Mouse (Mus musculus): Measurements from ENCODE around the gene Arhgap21. TPM values are rescaled to one million over a fixed set of nuclear protein-coding genes. Genes with fewer than 3 reads are reported as not detected.

The Arhgap21 gene
- polyA plus RNA-seq, 1 experiment from 2014 or later = 11.8 TPM

- WGBS = 42% methylated on average over 4 of the region's 4 CpGs
- no peak overlapping the region for H3K4me2 ChIP-seq
- no peak overlapping the region for H3K9ac ChIP-seq
- no peaks in the 10 kb centered on the region for H3K36me3 ChIP-seq
- no peak overlapping the region for H3K27ac ChIP-seq
- H3K27me3 ChIP-seq = no peaks in the 10 kb centered on the region
- H3K4me3 ChIP-seq = no peak overlapping the region
- no peak for ATAC-seq (ENCODE audit: borderline replicate concordance, extremely low read depth, low FRiP score, low TSS enrichment)
- peaks cover 9% of the 10 kb centered on the region; the same call in 1 of the 2 replicates for H3K4me1 ChIP-seq
- H3K9me3 ChIP-seq = no peaks in the 10 kb centered on the region
Measured at GRCm38 (mm10) chr2:20952716-20953115, 16.0 kb downstream of the Arhgap21 start.

GRCm38 (mm10) chr2:20949168-20949567, 19.5 kb downstream of the Arhgap21 start:
- Histone ChIP-seq H3K9me3 (no peaks in the 10 kb centered on the region), H3K36me3 (no peaks in the 10 kb centered on the region), H3K9ac (no peak overlapping the region), H3K27me3 (no peaks in the 10 kb centered on the region), H3K4me2 (no peak overlapping the region), H3K4me3 (no peak overlapping the region), H3K4me1 (peaks cover 1% of the 10 kb centered on the region), H3K27ac (no peak overlapping the region)
- WGBS = 75% methylated on average over 3 of the region's 3 CpGs
- ATAC-seq (ENCODE audit: borderline replicate concordance, extremely low read depth, low FRiP score, low TSS enrichment) = no peak

GRCm38 (mm10) chr2:20947036-20947435, 21.6 kb downstream of the Arhgap21 start:
- H3K36me3 ChIP-seq = no peaks in the 10 kb centered on the region
- whole genome bisulfite sequencing = 50% methylated on average over 1 of the region's 1 CpGs
- no peak overlapping the region for H3K9ac ChIP-seq
- no peak overlapping the region for H3K27ac ChIP-seq
- ATAC-seq (ENCODE audit: borderline replicate concordance, extremely low read depth, low FRiP score, low TSS enrichment) = no peak
- no peak overlapping the region for H3K4me2 ChIP-seq
- no peaks in the 10 kb centered on the region for H3K27me3 ChIP-seq
- H3K4me1 ChIP-seq = peaks cover 19% of the 10 kb centered on the region
- no peaks in the 10 kb centered on the region for H3K9me3 ChIP-seq
- no peak overlapping the region for H3K4me3 ChIP-seq

- Histone ChIP-seq H3K9ac (no peak overlapping the region), H3K27ac (no peak overlapping the region), H3K27me3 (no peaks in the 10 kb centered on the region), H3K36me3 (no peaks in the 10 kb centered on the region), H3K9me3 (no peaks in the 10 kb centered on the region), H3K4me2 (no peak overlapping the region), H3K4me1 (peaks cover 27% of the 10 kb centered on the region), H3K4me3 (no peak overlapping the region)
- no peak for ATAC-seq (ENCODE audit: borderline replicate concordance, extremely low read depth, low FRiP score, low TSS enrichment)
- 93% methylated on average over 5 of the region's 5 CpGs for WGBS
Measured at GRCm38 (mm10) chr2:20945596-20945995, 23.1 kb downstream of the Arhgap21 start.

GRCm38 (mm10) chr2:20943730-20944454, 24.8 kb downstream of the Arhgap21 start:
- Histone ChIP-seq H3K27me3 (no peaks in the 10 kb centered on the region), H3K27ac (no peak overlapping the region; the same call in 1 of the 2 replicates), H3K4me3 (no peak overlapping the region), H3K4me2 (no peak overlapping the region), H3K9me3 (no peaks in the 10 kb centered on the region), H3K9ac (no peak overlapping the region), H3K36me3 (no peaks in the 10 kb centered on the region), H3K4me1 (peaks cover 36% of the 10 kb centered on the region)
- 35% methylated on average over 7 of the region's 7 CpGs for WGBS
- ATAC-seq (ENCODE audit: borderline replicate concordance, extremely low read depth, low FRiP score, low TSS enrichment) = no peak

GRCm38 (mm10) chr2:20943222-20943621, 25.5 kb downstream of the Arhgap21 start:
- H3K4me2 ChIP-seq = no peak overlapping the region
- peak; percentile 71 for ATAC-seq (ENCODE audit: borderline replicate concordance, extremely low read depth, low FRiP score, low TSS enrichment)
- WGBS = 7% methylated on average over 5 of the region's 5 CpGs
- H3K9me3 ChIP-seq = no peaks in the 10 kb centered on the region
- no peaks in the 10 kb centered on the region for H3K36me3 ChIP-seq
- H3K4me3 ChIP-seq = no peak overlapping the region
- H3K4me1 ChIP-seq = peaks cover 40% of the 10 kb centered on the region
- no peak overlapping the region for H3K9ac ChIP-seq
- H3K27me3 ChIP-seq = no peaks in the 10 kb centered on the region
- H3K27ac ChIP-seq = no peak overlapping the region; the same call in 1 of the 2 replicates

GRCm38 (mm10) chr2:20942434-20943198, 26.1 kb downstream of the Arhgap21 start:
- H3K4me2 ChIP-seq = no peak overlapping the region
- no peaks in the 10 kb centered on the region for H3K36me3 ChIP-seq
- 27% methylated on average over 10 of the region's 10 CpGs for WGBS
- no peak overlapping the region for H3K27ac ChIP-seq
- no peak overlapping the region for H3K9ac ChIP-seq
- no peak overlapping the region for H3K4me3 ChIP-seq
- no peaks in the 10 kb centered on the region for H3K9me3 ChIP-seq
- peaks cover 40% of the 10 kb centered on the region for H3K4me1 ChIP-seq
- no peaks in the 10 kb centered on the region for H3K27me3 ChIP-seq
- no peak; the same call in 1 of the 2 replicates for ATAC-seq (ENCODE audit: borderline replicate concordance, extremely low read depth, low FRiP score, low TSS enrichment)

GRCm38 (mm10) chr2:20941105-20941504, 27.6 kb downstream of the Arhgap21 start:
- Histone ChIP-seq H3K9me3 (no peaks in the 10 kb centered on the region), H3K9ac (no peak overlapping the region), H3K4me1 (peaks cover 43% of the 10 kb centered on the region), H3K27ac (no peak overlapping the region), H3K4me3 (no peak overlapping the region), H3K27me3 (no peaks in the 10 kb centered on the region), H3K36me3 (no peaks in the 10 kb centered on the region), H3K4me2 (no peak overlapping the region)
- no peak for ATAC-seq (ENCODE audit: borderline replicate concordance, extremely low read depth, low FRiP score, low TSS enrichment)

GRCm38 (mm10) chr2:20939367-20939766, 29.3 kb downstream of the Arhgap21 start:
- no peak overlapping the region for H3K4me3 ChIP-seq
- H3K36me3 ChIP-seq = no peaks in the 10 kb centered on the region
- no peak for ATAC-seq (ENCODE audit: borderline replicate concordance, extremely low read depth, low FRiP score, low TSS enrichment)
- H3K4me2 ChIP-seq = no peak overlapping the region
- WGBS = 61% methylated on average over 3 of the region's 3 CpGs
- H3K27ac ChIP-seq = no peak overlapping the region
- peaks cover 43% of the 10 kb centered on the region for H3K4me1 ChIP-seq
- no peaks in the 10 kb centered on the region for H3K27me3 ChIP-seq
- H3K9ac ChIP-seq = no peak overlapping the region
- H3K9me3 ChIP-seq = no peaks in the 10 kb centered on the region

- H3K9me3 ChIP-seq = no peaks in the 10 kb centered on the region
- ATAC-seq (ENCODE audit: borderline replicate concordance, extremely low read depth, low FRiP score, low TSS enrichment) = peak; percentile 36; the same call in 1 of the 2 replicates
- H3K4me3 ChIP-seq = no peak overlapping the region
- H3K36me3 ChIP-seq = no peaks in the 10 kb centered on the region
- H3K4me1 ChIP-seq = peaks cover 20% of the 10 kb centered on the region
- peak overlapping the region; percentile 45; the same call in 1 of the 2 replicates for H3K27ac ChIP-seq
- no peak overlapping the region for H3K4me2 ChIP-seq
- WGBS = 43% methylated on average over 4 of the region's 4 CpGs
- H3K27me3 ChIP-seq = no peaks in the 10 kb centered on the region
- H3K9ac ChIP-seq = no peak overlapping the region
Measured at GRCm38 (mm10) chr2:20936609-20937221, 32.0 kb downstream of the Arhgap21 start.

GRCm38 (mm10) chr2:20934406-20934805, 34.3 kb downstream of the Arhgap21 start:
- H3K36me3 ChIP-seq = no peaks in the 10 kb centered on the region

More at GRCm38 (mm10) chr2:20934406-20934805, 34.3 kb downstream of the Arhgap21 start:
- ATAC-seq (ENCODE audit: borderline replicate concordance, extremely low read depth, low FRiP score, low TSS enrichment) = no peak
- H3K9me3 ChIP-seq = no peaks in the 10 kb centered on the region
- no peak overlapping the region for H3K4me2 ChIP-seq
- H3K27ac ChIP-seq = no peak overlapping the region
- H3K27me3 ChIP-seq = no peaks in the 10 kb centered on the region
- peaks cover 12% of the 10 kb centered on the region for H3K4me1 ChIP-seq
- no peak overlapping the region for H3K4me3 ChIP-seq
- WGBS = 86% methylated on average over 9 of the region's 9 CpGs
- H3K9ac ChIP-seq = no peak overlapping the region

All from lung, embryonic 15.5 days (tissue).